Mouse (Mus musculus) hindbrain, embryonic 14.5 days (tissue): ENCODE data around the gene Padi4. TPM values are rescaled to one million over a fixed set of nuclear protein-coding genes. Genes with fewer than 3 reads are reported as not detected.

Source experiments
- ATAC-seq: fragments of 200-750 bp; cut with Nextera tagmentation; 2 replicates; pipeline ENCODE4 v1.8.0; 2017; ENCODE audit warnings: moderate number of reproducible peaks, mild to moderate bottlenecking, moderate TSS enrichment, moderate library complexity; ENCODE audit not compliant: low FRiP score
- DNase-seq: peaks from one replicate; pipeline ENCODE4 v3.0.0-alpha.2; 2015; ENCODE audit warnings: low spot score
- H3K27ac ChIP-seq: fragments of 300-500 bp; sonication (generic); 2 replicates; pipeline ENCODE4 v1.5.1; 2014; ENCODE audit warnings: mild to moderate bottlenecking, moderate library complexity
- H3K27me3 ChIP-seq: fragments of 300-500 bp; sonication (generic); 2 replicates; pipeline ENCODE4 v1.6.1; 2014; ENCODE audit warnings: mild to moderate bottlenecking, low read length, mixed read lengths; ENCODE audit not compliant: control insufficient read depth, insufficient read depth
- H3K36me3 ChIP-seq: fragments of 300-500 bp; sonication (generic); replicated peaks from 2 replicates; pipeline ENCODE4 v1.6.1; 2014; ENCODE audit not compliant: control insufficient read depth, insufficient read depth
- H3K4me1 ChIP-seq: fragments of 300-500 bp; sonication (generic); replicated peaks from 2 replicates; pipeline ENCODE4 v1.6.1; 2014; ENCODE audit warnings: antibody characterized with exemption, low read length, mixed read lengths; ENCODE audit not compliant: control insufficient read depth, insufficient read depth
- H3K4me2 ChIP-seq: fragments of 300-500 bp; sonication (generic); replicated peaks from 2 replicates; pipeline ENCODE4 v1.6.1; 2014; ENCODE audit warnings: mild to moderate bottlenecking, moderate library complexity
- H3K4me3 ChIP-seq: fragments of 300-500 bp; sonication (generic); replicated peaks from 2 replicates; pipeline ENCODE4 v1.5.1; 2014; ENCODE audit warnings: mild to moderate bottlenecking, low read length
- H3K9ac ChIP-seq: fragments of 300-500 bp; sonication (generic); 2 replicates; pipeline ENCODE4 v1.6.1; 2014
- H3K9me3 ChIP-seq: fragments of 300-500 bp; sonication (generic); 2 replicates; pipeline ENCODE4 v1.6.1; 2016; ENCODE audit warnings: low read length; ENCODE audit not compliant: control insufficient read depth
- WGBS: fragments of 180-500 bp; shearing (Covaris S2); extraction: QIAGEN DNeasy Blood & Tissue Kit; methylation state at CpG from one replicate; pipeline ENCODE4 v1.1.7; 2014; 5-methylcytosine and 5-hydroxymethylcytosine counted together
- polyA plus RNA-seq: library from polyadenylated mRNA; unstranded; fragments of >200 nt; fragmentation: Nextera tagmentation; extraction: Ambion mirVana; gene quantifications from 2 replicates; pipeline ENCODE4 v1.2.1, GENCODE M21; 2014

The Padi4 gene
- polyA plus RNA-seq, 1 experiment from 2014 or later = 0.08 TPM

DNA sequence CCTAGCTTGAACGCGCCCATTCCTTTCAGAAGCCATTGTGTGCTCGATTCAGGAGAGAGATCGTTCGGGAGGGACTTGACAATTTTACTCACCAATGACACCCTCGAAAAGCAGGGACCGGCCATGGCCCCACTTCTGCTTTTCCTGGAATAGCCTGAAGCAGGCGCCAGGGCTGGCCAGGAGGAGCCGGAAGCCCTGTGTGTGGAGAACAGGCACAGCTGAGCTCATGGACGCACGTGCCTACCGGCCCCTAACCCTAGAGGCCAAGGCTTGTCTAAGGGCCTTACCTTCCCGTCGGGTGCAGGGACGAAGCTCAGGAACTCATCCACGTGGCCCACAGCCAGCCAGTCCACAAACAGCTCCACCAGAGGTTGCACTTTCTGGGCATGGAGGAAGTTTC lies 17.0 kb upstream of the Padi4 start:
- no peak for DNase-seq
- H3K9me3 ChIP-seq = no peaks in the 10 kb centered on the region
- no peak overlapping the region for H3K9ac ChIP-seq
- H3K4me3 ChIP-seq = no peak overlapping the region
- H3K27ac ChIP-seq = no peak overlapping the region
- 88% methylated on average over 16 of the region's 16 CpGs for WGBS
- H3K4me1 ChIP-seq = no peaks in the 10 kb centered on the region
- no peak for ATAC-seq
- H3K27me3 ChIP-seq = no peaks in the 10 kb centered on the region
- no peak overlapping the region for H3K4me2 ChIP-seq
- no peaks in the 10 kb centered on the region for H3K36me3 ChIP-seq

DNA sequence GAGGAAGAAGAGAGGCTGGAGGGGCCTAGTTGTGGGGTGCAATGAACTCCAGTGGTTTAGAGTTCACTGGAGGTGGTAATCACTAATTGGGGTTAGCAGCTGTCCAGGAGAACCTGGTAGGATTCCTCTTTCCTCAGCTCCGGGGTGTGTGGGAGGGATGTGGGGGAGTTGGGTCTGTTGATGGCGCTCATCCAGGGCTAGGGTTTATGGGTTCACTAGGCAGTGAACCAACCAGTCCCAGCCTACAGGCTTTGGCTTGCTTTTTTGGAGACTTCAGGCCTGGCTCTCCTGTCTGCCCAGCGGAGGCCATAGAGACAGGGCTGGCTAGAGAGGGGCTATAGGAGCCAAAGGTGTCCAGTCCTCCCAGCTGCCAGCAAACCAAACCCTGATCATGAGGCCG lies 15.9 kb upstream of the Padi4 start:
- WGBS = 90% methylated on average over 4 of the region's 4 CpGs
- Histone ChIP-seq H3K27me3 (no peaks in the 10 kb centered on the region), H3K27ac (no peak overlapping the region), H3K4me1 (no peaks in the 10 kb centered on the region), H3K36me3 (no peaks in the 10 kb centered on the region), H3K9me3 (no peaks in the 10 kb centered on the region), H3K4me3 (no peak overlapping the region), H3K4me2 (no peak overlapping the region), H3K9ac (no peak overlapping the region)
- DNase-seq (no peak), ATAC-seq (no peak)

DNA sequence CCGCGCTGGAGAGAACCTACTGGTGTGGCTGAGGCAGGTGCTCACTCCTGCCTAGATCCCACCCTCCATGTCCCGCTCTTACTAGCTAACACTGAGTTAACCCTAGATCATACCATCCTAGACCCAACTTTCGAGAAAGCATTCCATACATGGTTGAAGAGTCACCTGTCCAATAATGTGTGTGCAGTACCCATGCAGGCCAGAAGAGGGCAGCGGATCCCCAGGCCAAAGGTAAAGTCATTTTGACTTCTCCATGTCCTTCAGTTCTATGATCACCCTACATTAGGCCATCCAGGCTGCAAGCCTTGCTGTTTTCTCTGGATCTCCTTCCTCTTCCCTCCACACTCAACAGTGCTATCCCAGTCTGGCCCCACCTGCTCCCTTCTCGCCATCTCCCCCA lies 14.9 kb upstream of the Padi4 start:
- Histone ChIP-seq H3K9me3 (no peaks in the 10 kb centered on the region), H3K9ac (no peak overlapping the region), H3K4me3 (no peak overlapping the region), H3K27ac (no peak overlapping the region), H3K27me3 (no peaks in the 10 kb centered on the region), H3K4me1 (no peaks in the 10 kb centered on the region), H3K36me3 (no peaks in the 10 kb centered on the region), H3K4me2 (no peak overlapping the region)
- DNase-seq (peak; percentile 69), ATAC-seq (no peak)
- 47% methylated on average over 6 of the region's 6 CpGs for WGBS

DNA sequence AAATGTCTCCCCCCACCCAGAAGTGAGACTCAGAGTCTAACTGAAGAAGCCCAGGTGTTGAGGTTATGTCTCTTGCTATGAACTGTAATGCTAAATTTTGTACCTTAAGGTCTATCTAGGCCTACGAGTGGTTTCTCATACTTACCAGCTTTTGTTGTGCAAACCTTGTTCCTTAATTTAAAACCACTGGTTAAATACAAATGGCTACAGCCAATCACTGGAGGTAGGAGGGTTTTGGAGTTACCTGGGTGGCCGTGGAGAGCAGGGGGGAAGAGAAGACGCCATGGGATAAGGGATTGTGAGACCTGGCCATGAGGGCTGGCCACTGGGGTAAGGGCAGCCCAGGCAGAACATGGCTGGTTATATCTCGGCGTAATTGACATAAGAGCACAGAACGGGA lies 14.2 kb upstream of the Padi4 start:
- no peak overlapping the region for H3K4me2 ChIP-seq
- 85% methylated on average over 6 of the region's 6 CpGs for WGBS
- no peaks in the 10 kb centered on the region for H3K27me3 ChIP-seq
- H3K27ac ChIP-seq = no peak overlapping the region
- ATAC-seq (no peak), DNase-seq (no peak)
- H3K9ac ChIP-seq = no peak overlapping the region
- no peak overlapping the region for H3K4me3 ChIP-seq
- H3K4me1 ChIP-seq = no peaks in the 10 kb centered on the region
- no peaks in the 10 kb centered on the region for H3K9me3 ChIP-seq
- H3K36me3 ChIP-seq = no peaks in the 10 kb centered on the region

DNA sequence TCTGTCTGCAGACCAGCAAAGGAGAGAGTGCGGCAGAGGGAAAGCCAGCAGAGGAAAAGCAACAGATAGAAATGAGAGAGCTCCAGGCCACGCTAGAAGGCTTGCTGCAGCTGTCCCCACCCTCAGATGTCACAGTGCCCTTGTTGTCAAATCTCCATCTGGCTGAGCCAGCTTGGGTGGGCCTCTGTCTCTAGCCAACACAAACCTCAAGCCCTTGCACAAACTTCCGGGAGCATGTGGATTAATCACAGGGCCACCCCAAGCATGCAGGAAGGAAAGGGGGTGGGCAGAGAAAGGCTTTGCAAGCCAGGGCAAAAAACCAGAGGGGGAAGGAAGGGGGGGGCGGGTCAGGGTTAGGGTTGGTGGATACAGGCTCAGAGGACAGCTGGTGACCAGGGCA lies 13.4 kb upstream of the Padi4 start:
- DNase-seq = no peak
- H3K4me1 ChIP-seq = no peaks in the 10 kb centered on the region
- H3K27ac ChIP-seq = no peak overlapping the region
- no peaks in the 10 kb centered on the region for H3K36me3 ChIP-seq
- no peaks in the 10 kb centered on the region for H3K9me3 ChIP-seq
- ATAC-seq = no peak
- no peak overlapping the region for H3K9ac ChIP-seq
- no peak overlapping the region for H3K4me3 ChIP-seq
- WGBS = 79% methylated on average over 4 of the region's 4 CpGs
- no peaks in the 10 kb centered on the region for H3K27me3 ChIP-seq
- H3K4me2 ChIP-seq = no peak overlapping the region

DNA sequence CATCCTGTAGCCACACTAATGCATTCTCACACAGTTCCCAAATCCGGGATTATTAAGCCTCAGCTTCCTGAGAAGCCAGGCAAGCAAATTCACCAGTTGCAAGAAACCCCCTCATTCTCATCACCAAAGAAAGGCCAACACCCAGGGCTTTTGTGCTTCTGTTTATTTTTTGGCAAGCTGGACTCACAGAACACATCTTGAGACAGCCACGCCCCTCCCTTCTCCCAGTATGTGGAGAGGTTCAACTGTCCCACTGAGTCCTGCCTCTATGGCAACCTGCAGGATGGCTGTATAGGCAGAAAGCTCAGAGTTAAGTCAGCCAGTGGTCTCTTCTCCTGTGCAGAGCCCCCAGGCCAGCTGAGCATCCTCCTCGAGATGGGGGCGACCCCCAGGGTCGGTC lies 11.2 kb upstream of the Padi4 start:
- no peak overlapping the region for H3K27ac ChIP-seq
- H3K4me3 ChIP-seq = no peak overlapping the region
- no peak overlapping the region for H3K9ac ChIP-seq
- H3K9me3 ChIP-seq = no peaks in the 10 kb centered on the region
- no peaks in the 10 kb centered on the region for H3K36me3 ChIP-seq
- 87% methylated on average over 5 of the region's 5 CpGs for WGBS
- DNase-seq (no peak), ATAC-seq (no peak)
- no peaks in the 10 kb centered on the region for H3K27me3 ChIP-seq
- no peak overlapping the region for H3K4me2 ChIP-seq
- no peaks in the 10 kb centered on the region for H3K4me1 ChIP-seq

DNA sequence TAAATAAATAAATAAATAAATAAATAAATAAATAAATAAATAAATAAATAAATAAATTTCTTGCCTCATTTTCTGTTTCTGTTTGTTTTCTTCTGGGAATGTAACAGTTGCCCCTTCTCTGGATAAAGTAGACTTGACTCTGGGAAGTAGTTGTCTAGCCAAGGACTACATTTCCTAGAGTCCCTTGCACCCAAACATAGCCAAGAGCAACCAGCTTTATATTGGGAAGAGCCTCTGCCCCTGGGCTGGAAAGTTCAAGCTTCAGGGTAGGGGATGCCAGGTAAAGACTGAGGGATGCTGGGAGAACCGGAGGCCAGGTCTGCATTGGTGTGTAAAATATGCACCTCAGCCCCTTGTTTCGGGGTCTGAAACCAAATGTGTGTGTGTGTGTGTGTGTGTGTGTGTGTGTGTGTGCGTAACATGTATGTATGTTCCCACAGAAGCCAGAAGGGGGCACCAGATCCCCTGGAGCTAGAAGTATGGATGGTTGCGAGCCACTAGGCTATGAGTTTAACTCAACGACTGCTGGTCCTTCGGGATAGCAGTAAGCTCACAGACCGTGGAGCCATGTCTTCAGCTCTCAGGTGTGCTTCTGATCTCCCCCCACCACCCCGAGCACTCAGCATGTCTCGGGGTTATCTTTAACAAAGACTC lies 10.4 kb upstream of the Padi4 start:
- no peak overlapping the region for H3K4me3 ChIP-seq
- DNase-seq = no peak
- H3K27ac ChIP-seq = no peak overlapping the region
- no peaks in the 10 kb centered on the region for H3K27me3 ChIP-seq
- ATAC-seq = no peak
- no peak overlapping the region for H3K9ac ChIP-seq
- H3K4me1 ChIP-seq = no peaks in the 10 kb centered on the region
- no peaks in the 10 kb centered on the region for H3K9me3 ChIP-seq
- H3K36me3 ChIP-seq = no peaks in the 10 kb centered on the region
- WGBS = 96% methylated on average over 9 of the region's 9 CpGs
- no peak overlapping the region for H3K4me2 ChIP-seq

DNA sequence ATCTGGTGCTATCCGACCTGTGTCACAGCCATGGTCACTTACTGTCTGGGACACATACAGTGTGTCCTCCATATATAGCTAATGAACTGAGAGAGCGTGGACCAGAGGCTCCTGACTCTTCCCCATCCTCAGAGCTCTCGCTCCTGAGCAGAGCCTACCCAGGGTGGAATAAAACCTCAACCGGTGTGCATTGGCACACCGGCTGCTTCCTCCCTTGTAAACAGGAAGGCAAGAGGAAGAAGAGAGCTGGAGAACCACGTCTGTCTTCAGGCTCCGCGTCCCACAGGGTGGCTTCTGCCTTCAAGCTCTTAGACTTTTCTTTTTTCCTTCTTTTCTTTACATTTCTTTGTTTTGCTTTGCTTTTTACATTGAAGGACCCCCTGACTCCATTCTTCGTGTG lies 8.8 kb upstream of the Padi4 start:
- H3K9me3 ChIP-seq = no peaks in the 10 kb centered on the region
- WGBS = 87% methylated on average over 9 of the region's 9 CpGs
- no peak overlapping the region for H3K4me2 ChIP-seq
- DNase-seq (no peak), ATAC-seq (no peak)
- H3K36me3 ChIP-seq = no peaks in the 10 kb centered on the region
- H3K27ac ChIP-seq = no peak overlapping the region
- H3K9ac ChIP-seq = no peak overlapping the region
- H3K4me1 ChIP-seq = no peaks in the 10 kb centered on the region
- no peaks in the 10 kb centered on the region for H3K27me3 ChIP-seq
- H3K4me3 ChIP-seq = no peak overlapping the region

DNA sequence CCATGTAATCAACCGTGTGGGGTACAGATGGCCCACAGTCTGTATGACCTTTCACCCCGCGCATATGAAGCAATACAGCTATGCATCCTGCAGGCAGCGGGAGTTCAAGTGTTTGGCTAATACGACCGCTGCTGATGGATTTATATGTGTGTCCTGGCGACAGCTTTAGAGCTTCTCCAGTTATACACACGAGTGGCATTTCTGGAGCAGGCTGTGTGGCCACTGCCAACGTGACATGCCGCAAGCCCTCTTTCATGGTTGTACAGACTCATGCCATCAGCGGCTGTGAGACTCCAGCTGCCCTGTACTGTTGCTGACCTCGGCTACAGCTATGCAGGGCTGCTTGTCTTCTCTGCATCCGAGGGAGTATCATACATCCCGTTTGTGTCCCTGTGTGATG lies 6.5 kb upstream of the Padi4 start:
- H3K27me3 ChIP-seq = no peaks in the 10 kb centered on the region
- H3K4me1 ChIP-seq = no peaks in the 10 kb centered on the region
- no peak overlapping the region for H3K9ac ChIP-seq
- H3K9me3 ChIP-seq = no peaks in the 10 kb centered on the region
- DNase-seq = no peak
- H3K4me3 ChIP-seq = no peak overlapping the region
- ATAC-seq = no peak
- H3K4me2 ChIP-seq = no peak overlapping the region
- H3K27ac ChIP-seq = no peak overlapping the region
- WGBS = 81% methylated on average over 14 of the region's 14 CpGs
- H3K36me3 ChIP-seq = no peaks in the 10 kb centered on the region

DNA sequence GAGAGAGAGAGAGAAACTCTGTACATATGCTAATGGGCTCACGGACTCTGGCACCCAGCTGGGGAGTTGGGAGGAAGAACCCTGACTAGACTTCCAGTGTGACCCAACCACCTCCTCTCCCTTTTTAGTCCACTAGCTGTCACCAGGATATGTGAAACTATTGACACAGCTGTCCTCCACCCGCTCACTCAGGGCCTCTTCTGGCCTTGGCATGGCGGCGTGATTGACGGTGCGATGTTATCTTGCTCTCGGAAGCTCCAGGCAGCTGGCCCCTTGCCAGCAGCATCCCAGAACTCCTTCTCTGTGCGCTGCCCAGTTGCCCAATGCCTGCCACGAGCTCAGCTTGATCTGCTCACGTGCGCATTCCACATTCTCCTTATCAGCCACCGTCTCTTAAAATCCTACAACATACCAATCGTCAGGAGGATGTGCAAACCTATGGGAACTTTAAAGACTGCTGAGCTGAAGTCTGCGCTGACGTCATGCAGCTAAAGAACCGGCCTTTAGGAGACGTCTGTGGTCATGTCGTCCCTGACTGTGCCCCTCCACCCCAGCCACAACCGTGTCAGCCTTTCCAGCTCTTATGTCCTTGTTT lies 5.9 kb upstream of the Padi4 start:
- no peaks in the 10 kb centered on the region for H3K36me3 ChIP-seq
- no peaks in the 10 kb centered on the region for H3K4me1 ChIP-seq
- DNase-seq (peak; percentile 62), ATAC-seq (0 out of 2 replicates have a peak, but pooled peaks have one; percentile 40)
- no peak overlapping the region for H3K4me3 ChIP-seq
- WGBS = 45% methylated on average over 19 of the region's 19 CpGs
- H3K9ac ChIP-seq = no peak overlapping the region
- H3K9me3 ChIP-seq = no peaks in the 10 kb centered on the region
- H3K27ac ChIP-seq = no peak overlapping the region
- no peaks in the 10 kb centered on the region for H3K27me3 ChIP-seq
- H3K4me2 ChIP-seq = no peak overlapping the region
